Mouse (Mus musculus): ENCODE results near the gene Gspt2.
"Not testable (repeated sequence)": the region's sequence is repeated elsewhere in the genome, so short reads cannot be mapped to it uniquely, and the experiment has no call there.

Gspt2 gene

DNA sequence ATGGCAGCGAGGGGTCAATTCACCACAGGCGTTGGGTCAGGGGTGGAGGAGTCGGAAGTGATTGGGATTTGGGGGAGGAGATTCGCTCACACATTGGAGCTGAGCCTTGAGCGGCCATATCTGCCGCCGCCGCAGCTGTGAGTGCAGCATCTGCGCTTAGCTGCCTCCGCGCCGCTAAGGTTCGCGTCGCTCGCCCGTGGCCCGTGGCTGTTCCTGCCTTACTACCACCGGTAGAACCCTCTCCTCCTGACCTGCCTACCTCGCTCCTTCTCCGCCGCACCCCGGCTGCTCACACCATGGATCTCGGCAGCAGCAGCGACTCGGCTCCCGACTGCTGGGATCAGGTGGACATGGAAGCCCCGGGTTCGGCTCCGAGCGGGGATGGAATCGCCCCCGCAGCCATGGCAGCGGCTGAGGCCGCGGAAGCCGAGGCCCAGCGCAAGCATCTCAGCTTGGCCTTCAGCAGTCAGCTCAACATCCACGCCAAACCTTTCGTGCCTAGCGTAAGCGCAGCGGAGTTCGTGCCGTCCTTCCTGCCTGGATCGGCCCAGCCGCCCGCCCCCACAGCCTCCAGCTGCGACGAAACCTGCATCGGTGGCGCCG lies at the start of gene Gspt2:
Gene Gspt2 (plus strand): TSS at position 109 of the 603 bp plus-strand sequence.
- DNase-seq (ENCODE audit: low spot score in 2 of 2), result peak; percentile 17 to 46

GRCm38 (mm10) chrX:94624835-94625803 lies 10.8 kb upstream of the Gspt2 start:
- peak; percentile 43 to 47 for DNase-seq (ENCODE audit: low spot score in 2 of 2)

- DNase-seq (ENCODE audit: low spot score in 2 of 2), result no peak
These were observed 1.0 kb downstream of the Gspt2 start for GRCm38 (mm10) chrX:94636911-94637310.

- DNase-seq (ENCODE audit: low spot score in 2 of 2), result no peak
These were observed 12.7 kb downstream of the Gspt2 start for GRCm38 (mm10) chrX:94648541-94648940.

- no peak for DNase-seq (ENCODE audit: low spot score in 2 of 2)
These were observed 21.9 kb downstream of the Gspt2 start for GRCm38 (mm10) chrX:94657734-94658133.

DNA sequence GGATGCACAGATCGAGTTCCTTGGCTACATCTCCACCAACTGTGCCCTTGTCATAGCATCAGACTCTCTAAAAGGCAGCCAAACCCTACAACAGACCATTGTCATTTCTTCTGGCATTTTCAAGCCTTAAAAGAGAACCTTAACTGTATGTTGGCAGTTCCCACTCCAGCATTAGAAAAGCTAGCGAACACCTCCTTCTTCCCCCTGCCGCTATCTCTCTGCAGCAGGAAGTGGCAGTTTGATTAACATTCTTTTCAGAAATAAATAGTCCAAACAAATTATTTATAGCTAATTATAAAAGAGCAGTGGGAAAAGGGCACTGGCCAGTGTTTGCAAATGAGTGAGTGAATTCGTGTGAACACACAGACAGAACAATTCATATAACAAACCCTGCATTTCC lies 34.9 kb downstream of the Gspt2 start:
- no peak for DNase-seq (ENCODE audit: low spot score in 2 of 2)

GRCm38 (mm10) chrX:94674977-94675376 lies 39.1 kb downstream of the Gspt2 start:
- peak in 1 of 2 experiments; percentile 7 for DNase-seq (ENCODE audit: low spot score in 2 of 2)

DNA sequence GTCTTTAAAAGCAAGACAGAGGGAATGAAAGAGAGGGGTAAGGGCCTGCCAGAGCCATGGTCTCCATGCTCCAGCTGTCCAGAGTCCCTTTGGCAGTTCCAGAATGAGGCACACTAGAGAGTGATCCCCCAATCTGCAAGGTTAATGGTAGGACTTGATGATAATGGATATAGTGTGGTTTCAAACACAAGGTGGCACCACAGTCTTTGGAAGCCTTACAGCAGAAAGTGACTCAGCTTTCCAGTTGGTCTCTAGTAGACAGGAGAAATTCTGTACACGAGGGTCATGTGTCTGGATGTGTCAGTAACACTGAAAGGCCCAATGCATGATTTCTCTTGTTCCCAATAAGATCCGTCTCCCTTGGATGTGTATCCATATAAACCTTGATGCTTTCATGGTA lies 45.7 kb downstream of the Gspt2 start:
- not testable (repeated sequence) for DNase-seq (ENCODE audit: low spot score in 2 of 2)

- DNase-seq (ENCODE audit: low spot score in 2 of 2), result not testable (repeated sequence)
These were observed 53.7 kb downstream of the Gspt2 start for GRCm38 (mm10) chrX:94689593-94689992.

Measured in right cerebral cortex, postnatal 36 days (tissue).